Mouse (Mus musculus): ENCODE data around the gene Ap2b1. TPM values are rescaled to one million over a fixed set of nuclear protein-coding genes. Genes with fewer than 3 reads are reported as not detected.

Gene Ap2b1
- total RNA-seq, 2 experiments from 2014 or later, result 268 to 286 TPM

- intact Hi-C loops (cut with DNase I), result no loop called here
These were observed 130.5 kb downstream of the Ap2b1 start, which contains the start of gene Gas2l2 for GRCm38 (mm10) chr11:83429355-83429754. Gene Gas2l2, minus strand, starts transcription at chr11:83429455.

GRCm38 (mm10) chr11:83432533-83432932 lies 133.7 kb downstream of the Ap2b1 start:
- intact Hi-C loops (cut with DNase I), result no loop called here
- DNase-seq (ENCODE audit: low spot score in 2 of 2), result no peak

More at GRCm38 (mm10) chr11:83429355-83429754, 130.5 kb downstream of the Ap2b1 start, which contains the start of gene Gas2l2:
- no peak for DNase-seq (ENCODE audit: low spot score in 2 of 2)

- no peak for DNase-seq (ENCODE audit: low spot score in 2 of 2)
These were observed 138.6 kb downstream of the Ap2b1 start, which contains the start of gene 1700020L24Rik for GRCm38 (mm10) chr11:83437377-83437776. Gene 1700020L24Rik, plus strand, starts transcription at chr11:83437677.

GRCm38 (mm10) chr11:83439426-83440060 lies 140.7 kb downstream of the Ap2b1 start:
- DNase-seq (ENCODE audit: low spot score in 2 of 2), result no peak
- intact Hi-C loops (cut with DNase I), result loop anchor here (1.0 to 5.0 kb wide), 2 partner anchors 34 to 298 kb away; partner anchors contain the start of gene Taf15

More at GRCm38 (mm10) chr11:83437377-83437776, 138.6 kb downstream of the Ap2b1 start, which contains the start of gene 1700020L24Rik:
- intact Hi-C loops (cut with DNase I), result no loop called here

- intact Hi-C loops (cut with DNase I), result loop anchor here (1.0 to 5.0 kb wide), 2 partner anchors 33 to 297 kb away; partner anchors contain the start of gene Taf15
- peak; percentile 83 to 84 for DNase-seq (ENCODE audit: low spot score in 2 of 2)
These were observed 141.5 kb downstream of the Ap2b1 start for GRCm38 (mm10) chr11:83440081-83441064.

GRCm38 (mm10) chr11:83441235-83441634 lies 142.4 kb downstream of the Ap2b1 start:
- intact Hi-C loops (cut with DNase I), result loop anchor here (5.0 kb wide), 1 partner anchor 296 kb away; no protein-coding TSS in a partner anchor
- no peak for DNase-seq (ENCODE audit: low spot score in 2 of 2)

GRCm38 (mm10) chr11:83442596-83443267 lies 143.9 kb downstream of the Ap2b1 start:
- intact Hi-C loops (cut with DNase I), result loop anchor here (5.0 kb wide), 1 partner anchor 295 kb away; no protein-coding TSS in a partner anchor

GRCm38 (mm10) chr11:83443824-83444223 lies 145.0 kb downstream of the Ap2b1 start:
- intact Hi-C loops (cut with DNase I), result loop anchor here (5.0 kb wide), 1 partner anchor 293 kb away; no protein-coding TSS in a partner anchor
- no peak for DNase-seq (ENCODE audit: low spot score in 2 of 2)

More at GRCm38 (mm10) chr11:83442596-83443267, 143.9 kb downstream of the Ap2b1 start:
- DNase-seq (ENCODE audit: low spot score in 2 of 2), result peak; percentile 54 to 70

- intact Hi-C loops (cut with DNase I), result no loop called here
- DNase-seq (ENCODE audit: low spot score in 2 of 2), result no peak
These were observed 146.2 kb downstream of the Ap2b1 start for GRCm38 (mm10) chr11:83445001-83445400.

GRCm38 (mm10) chr11:83447612-83448011 lies 148.8 kb downstream of the Ap2b1 start:
- intact Hi-C loops (cut with DNase I), result no loop called here
- DNase-seq (ENCODE audit: low spot score in 2 of 2), result no peak

GRCm38 (mm10) chr11:83448021-83448926 lies 149.4 kb downstream of the Ap2b1 start:
- intact Hi-C loops (cut with DNase I), result no loop called here

GRCm38 (mm10) chr11:83448927-83449236 lies 150.1 kb downstream of the Ap2b1 start:
- intact Hi-C loops (cut with DNase I), result no loop called here
- DNase-seq (ENCODE audit: low spot score in 2 of 2), result no peak

More at GRCm38 (mm10) chr11:83448021-83448926, 149.4 kb downstream of the Ap2b1 start:
- no peak for DNase-seq (ENCODE audit: low spot score in 2 of 2)

GRCm38 (mm10) chr11:83449298-83449697 lies 150.5 kb downstream of the Ap2b1 start:
- intact Hi-C loops (cut with DNase I), result no loop called here
- no peak for DNase-seq (ENCODE audit: low spot score in 2 of 2)

- intact Hi-C loops (cut with DNase I), result no loop called here
- DNase-seq (ENCODE audit: low spot score in 2 of 2), result no peak
These were observed 151.7 kb downstream of the Ap2b1 start for GRCm38 (mm10) chr11:83450550-83450949.

GRCm38 (mm10) chr11:83451281-83451680 lies 152.5 kb downstream of the Ap2b1 start:
- DNase-seq (ENCODE audit: low spot score in 2 of 2), result no peak
- intact Hi-C loops (cut with DNase I), result no loop called here

- no peak for DNase-seq (ENCODE audit: low spot score in 2 of 2)
- intact Hi-C loops (cut with DNase I), result no loop called here
These were observed 155.7 kb downstream of the Ap2b1 start for GRCm38 (mm10) chr11:83454548-83454947.
